Mouse (Mus musculus) cerebellum, adult 2 months (tissue): ENCODE data around the gene Cdan1.

Source experiments
- CTCF ChIP-seq: fragments of 200-500 bp; IDR thresholded peaks from 2 replicates; pipeline ENCODE4 v1.5.1; 2011; ENCODE audit warnings: low read depth, mild to moderate bottlenecking, control low read depth, low read length, moderate library complexity, borderline replicate concordance; ENCODE audit not compliant: insufficient read depth
- POLR2A ChIP-seq: fragments of 200-500 bp; IDR thresholded peaks from 2 replicates; pipeline ENCODE4 v1.6.1; 2011; ENCODE audit warnings: low read length, control low read depth, borderline replicate concordance; ENCODE audit not compliant: insufficient read depth

DNA sequence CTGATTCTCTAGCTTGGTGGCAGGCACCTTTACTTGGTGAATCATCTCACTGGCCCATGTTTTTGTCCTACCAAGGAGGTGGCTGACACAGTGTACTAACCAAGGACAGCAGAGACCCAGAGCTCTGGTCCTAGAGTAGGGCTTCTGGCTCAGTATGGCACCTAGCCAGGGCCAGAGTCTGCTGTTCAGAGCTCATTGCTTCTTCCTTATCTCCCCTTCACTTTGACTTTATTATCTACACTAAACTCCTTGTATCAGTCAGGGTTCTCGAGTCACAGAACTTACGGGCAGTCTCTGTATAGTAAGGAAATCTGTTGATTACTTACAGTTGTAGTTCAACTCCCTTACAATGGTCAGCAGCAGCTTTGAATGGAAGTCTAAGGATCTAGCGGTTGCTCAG, 139.0 kb downstream of the Cdan1 start:
- no peak for TF ChIP-seq CTCF
- no peak for TF ChIP-seq POLR2A
